Mouse (Mus musculus): Measurements from ENCODE around the gene Olfr652.

The Olfr652 gene

GRCm38 (mm10) chr7:104560601-104561000 lies at the start of gene Olfr652:
Gene Olfr652, plus strand, starts transcription at chr7:104560901.
- no peak for DNase-seq

GRCm38 (mm10) chr7:104549833-104550232 lies 10.9 kb upstream of the Olfr652 start, which contains the start of gene Olfr651:
Gene Olfr651, plus strand, starts transcription at chr7:104550133.
- DNase-seq: no peak

GRCm38 (mm10) chr7:104552700-104553099 lies 8.0 kb upstream of the Olfr652 start:
- no peak for DNase-seq

- no peak for DNase-seq
Observed at GRCm38 (mm10) chr7:104577014-104577413, 16.3 kb downstream of the Olfr652 start, which contains the start of gene Olfr653. Gene Olfr653, plus strand, starts transcription at chr7:104577314.

GRCm38 (mm10) chr7:104580846-104581245 lies 20.1 kb downstream of the Olfr652 start:
- DNase-seq: no peak

GRCm38 (mm10) chr7:104581429-104581828 lies 20.7 kb downstream of the Olfr652 start:
- no peak for DNase-seq

- no peak for DNase-seq
Observed at GRCm38 (mm10) chr7:104586725-104587124, 26.0 kb downstream of the Olfr652 start, which contains the start of gene Olfr654. Gene Olfr654, plus strand, starts transcription at chr7:104587025.

- no peak for DNase-seq
Observed at GRCm38 (mm10) chr7:104588274-104588673, 27.6 kb downstream of the Olfr652 start.

- DNase-seq: no peak
Observed at GRCm38 (mm10) chr7:104601679-104602078, 41.0 kb downstream of the Olfr652 start, which contains the start of gene Olfr655. Gene Olfr655, minus strand, starts transcription at chr7:104601779.

- peak; percentile 39 to 49 for DNase-seq
Observed at GRCm38 (mm10) chr7:104603173-104603572, 42.5 kb downstream of the Olfr652 start.

GRCm38 (mm10) chr7:104604727-104605126 lies 44.0 kb downstream of the Olfr652 start:
- no peak for DNase-seq

- DNase-seq: no peak
Observed at GRCm38 (mm10) chr7:104613655-104614054, 53.0 kb downstream of the Olfr652 start, which contains the start of gene Olfr656. Gene Olfr656, plus strand, starts transcription at chr7:104613955.
